Mouse (Mus musculus): ENCODE measurements around the gene 0610009B22Rik. TPM values are rescaled to one million over a fixed set of nuclear protein-coding genes. Genes with fewer than 3 reads are reported as not detected.

The 0610009B22Rik gene
- total RNA-seq, 2 experiments from 2014 or later, result 13.8 to 27.6 TPM

GRCm38 (mm10) chr11:51643202-51643601, 45.5 kb downstream of the 0610009B22Rik start:
- ATAC-seq (replicated peaks; ENCODE audit: low FRiP score, low TSS enrichment, poor library complexity, severe bottlenecking), result 0 out of 2 replicates have a peak, but pooled peaks have one; percentile 15

GRCm38 (mm10) chr11:51640748-51641147, 47.9 kb downstream of the 0610009B22Rik start:
- ATAC-seq (replicated peaks; ENCODE audit: low FRiP score, low TSS enrichment, poor library complexity, severe bottlenecking), result no peak

- ATAC-seq (replicated peaks; ENCODE audit: low FRiP score, low TSS enrichment, poor library complexity, severe bottlenecking), result no peak
Measured at GRCm38 (mm10) chr11:51638497-51638896, 50.2 kb downstream of the 0610009B22Rik start.

GRCm38 (mm10) chr11:51637971-51638414, 50.7 kb downstream of the 0610009B22Rik start:
- ATAC-seq (replicated peaks; ENCODE audit: low FRiP score, low TSS enrichment, poor library complexity, severe bottlenecking), result no peak; the same call in 1 of the 2 replicates

- peak; percentile 70 for ATAC-seq (replicated peaks; ENCODE audit: low FRiP score, low TSS enrichment, poor library complexity, severe bottlenecking)
Measured at GRCm38 (mm10) chr11:51636323-51636684, 52.4 kb downstream of the 0610009B22Rik start.

- ATAC-seq (replicated peaks; ENCODE audit: low FRiP score, low TSS enrichment, poor library complexity, severe bottlenecking), result peak; percentile 61
Measured at GRCm38 (mm10) chr11:51635525-51636322, 53.0 kb downstream of the 0610009B22Rik start, which contains the start of gene Rmnd5b. Gene Rmnd5b (minus strand): TSS chr11:51635896.

Other genes starting within 250 kb of the 0610009B22Rik start
- gene Phykpl, start 104.1 kb downstream of the 0610009B22Rik start, total RNA-seq (2014; fragmentation: Nextera tagmentation), result 30.5 and 34.7 TPM in 2 replicates
- 8.8 and 19.9 TPM in 2 replicates for gene Phykpl, start 104.1 kb downstream of the 0610009B22Rik start, total RNA-seq (2017)
- 644 and 702 TPM in 2 replicates for gene Hnrnpab, start 82.0 kb downstream of the 0610009B22Rik start, total RNA-seq (2014; fragmentation: Nextera tagmentation)
- gene Hnrnpab, start 82.0 kb downstream of the 0610009B22Rik start, total RNA-seq (2017), result 1,394 and 1,753 TPM in 2 replicates
- gene Nhp2, start 69.1 kb downstream of the 0610009B22Rik start, total RNA-seq (2014; fragmentation: Nextera tagmentation), result 285 and 292 TPM in 2 replicates
- 141 and 176 TPM in 2 replicates for gene Nhp2, start 69.1 kb downstream of the 0610009B22Rik start, total RNA-seq (2017)
- 37.0 TPM in 2 replicates for gene Rmnd5b, start 53.0 kb downstream of the 0610009B22Rik start, total RNA-seq (2014; fragmentation: Nextera tagmentation)
- 9.5 and 17.6 TPM in 2 replicates for gene Rmnd5b, start 53.0 kb downstream of the 0610009B22Rik start, total RNA-seq (2017)
- gene N4bp3, start 38.0 kb downstream of the 0610009B22Rik start, total RNA-seq (2014; fragmentation: Nextera tagmentation), result not detected in 2 replicates
- gene N4bp3, start 38.0 kb downstream of the 0610009B22Rik start, total RNA-seq (2017), result 0.89 and 1.1 TPM in 2 replicates
- gene D930048N14Rik, start 37.9 kb downstream of the 0610009B22Rik start, total RNA-seq (2014; fragmentation: Nextera tagmentation), result not detected in 2 replicates
- not detected in 2 replicates for gene D930048N14Rik, start 37.9 kb downstream of the 0610009B22Rik start, total RNA-seq (2017)
- gene Sec24a, start 74.8 kb upstream of the 0610009B22Rik start, total RNA-seq (2014; fragmentation: Nextera tagmentation), result 23.5 and 30.5 TPM in 2 replicates
- gene Sec24a, start 74.8 kb upstream of the 0610009B22Rik start, total RNA-seq (2017), result 6.2 and 6.5 TPM in 2 replicates
- 63.9 and 74.0 TPM in 2 replicates for gene Sar1b, start 74.8 kb upstream of the 0610009B22Rik start, total RNA-seq (2014; fragmentation: Nextera tagmentation)
- gene Sar1b, start 74.8 kb upstream of the 0610009B22Rik start, total RNA-seq (2017), result 62.2 and 85.3 TPM in 2 replicates
- 11.1 and 12.1 TPM in 2 replicates for gene Jade2, start 168.8 kb upstream of the 0610009B22Rik start, total RNA-seq (2014; fragmentation: Nextera tagmentation)
- 7.1 and 8.9 TPM in 2 replicates for gene Jade2, start 168.8 kb upstream of the 0610009B22Rik start, total RNA-seq (2017)

Measured in megakaryocyte-erythroid progenitor cell, adult 5-6 weeks (primary cell).